Mouse (Mus musculus): ENCODE measurements at regions not wholly inside any gene's neighbourhood (a gene's known extent, or its start where the extent isn't known, plus 50 kb on each side); places are given as distances from the start of the nearest gene placed in this dataset.

DNA sequence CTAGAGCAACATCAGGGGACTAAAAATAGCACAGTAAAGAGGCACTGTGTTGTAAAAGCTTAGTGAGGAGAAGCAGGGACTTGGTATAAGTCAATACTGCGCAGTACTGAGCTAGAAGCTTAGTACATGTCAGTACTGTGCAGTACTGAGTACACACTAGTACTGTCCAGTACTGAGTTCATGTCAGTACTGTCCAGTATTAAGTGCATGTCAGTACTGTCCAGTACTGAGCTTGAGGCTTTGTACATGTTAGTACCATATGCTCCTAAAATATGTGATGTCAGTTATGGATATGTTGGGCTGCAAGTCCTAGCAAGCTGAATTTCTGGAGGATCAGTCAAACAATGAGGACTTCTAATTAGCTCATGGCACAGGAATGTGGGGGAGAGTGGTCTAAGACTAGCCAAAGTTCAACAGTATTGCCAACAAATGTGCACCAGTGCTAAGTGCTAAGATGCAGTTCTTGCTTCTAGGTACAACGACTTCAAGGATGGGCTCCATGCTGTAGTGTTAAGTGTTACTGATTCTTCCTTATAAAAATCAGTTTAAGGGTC is 147.5 kb downstream of the Bod1 start:
- peaks cover 3% of the 10 kb centered on the region for H3K27me3 ChIP-seq (ENCODE audit: insufficient read depth, low read length)
- no peak overlapping the region for H3K4me3 ChIP-seq (ENCODE audit: low read depth, low read length)
- no peaks in the 10 kb centered on the region for H3K4me1 ChIP-seq (ENCODE audit: insufficient read depth, low read depth, low read length)
- DNase-seq (ENCODE audit: low spot score) (no peak), ATAC-seq (ENCODE audit: extremely low read depth, insufficient number of reproducible peaks, low FRiP score, poor library complexity, severe bottlenecking) (no peak)
- H3K36me3 ChIP-seq (replicated peaks) = no peaks in the 10 kb centered on the region
- H3K9me3 ChIP-seq (replicated peaks) = no peaks in the 10 kb centered on the region
- TF ChIP-seq TAL1 (conservative IDR thresholded peaks at IDR 0.05; ENCODE audit: low read depth, low read length) (no peak), CTCF (IDR thresholded peaks at IDR 0.05; ENCODE audit: low read depth, low read length) (no peak), POLR2AphosphoS5 (IDR thresholded peaks at IDR 0.05; ENCODE audit: insufficient replicate concordance, low read depth, low read length) (no peak), GATA1 (IDR thresholded peaks at IDR 0.05; ENCODE audit: borderline replicate concordance, low read length) (no peak), GATA2 (IDR thresholded peaks at IDR 0.05; ENCODE audit: borderline replicate concordance, low read depth, low read length) (no peak)

GRCm38 (mm10) chr11:31522127-31522526 is 149.6 kb downstream of the Bod1 start:
- no peak for ATAC-seq (ENCODE audit: extremely low read depth, insufficient number of reproducible peaks, low FRiP score, poor library complexity, severe bottlenecking)
- no peak for DNase-seq (ENCODE audit: low spot score)
- TF ChIP-seq GATA1 (IDR thresholded peaks at IDR 0.05; ENCODE audit: borderline replicate concordance, low read length) (no peak), TAL1 (conservative IDR thresholded peaks at IDR 0.05; ENCODE audit: low read depth, low read length) (no peak), POLR2AphosphoS5 (IDR thresholded peaks at IDR 0.05; ENCODE audit: insufficient replicate concordance, low read depth, low read length) (no peak), GATA2 (IDR thresholded peaks at IDR 0.05; ENCODE audit: borderline replicate concordance, low read depth, low read length) (no peak), CTCF (IDR thresholded peaks at IDR 0.05; ENCODE audit: low read depth, low read length) (no peak)
- H3K4me1 ChIP-seq (ENCODE audit: insufficient read depth, low read depth, low read length) = no peaks in the 10 kb centered on the region
- no peak overlapping the region for H3K4me3 ChIP-seq (ENCODE audit: low read depth, low read length)
- H3K27me3 ChIP-seq (ENCODE audit: insufficient read depth, low read length) = peaks cover 3% of the 10 kb centered on the region
- no peaks in the 10 kb centered on the region for H3K9me3 ChIP-seq (replicated peaks)
- no peaks in the 10 kb centered on the region for H3K36me3 ChIP-seq (replicated peaks)

DNA sequence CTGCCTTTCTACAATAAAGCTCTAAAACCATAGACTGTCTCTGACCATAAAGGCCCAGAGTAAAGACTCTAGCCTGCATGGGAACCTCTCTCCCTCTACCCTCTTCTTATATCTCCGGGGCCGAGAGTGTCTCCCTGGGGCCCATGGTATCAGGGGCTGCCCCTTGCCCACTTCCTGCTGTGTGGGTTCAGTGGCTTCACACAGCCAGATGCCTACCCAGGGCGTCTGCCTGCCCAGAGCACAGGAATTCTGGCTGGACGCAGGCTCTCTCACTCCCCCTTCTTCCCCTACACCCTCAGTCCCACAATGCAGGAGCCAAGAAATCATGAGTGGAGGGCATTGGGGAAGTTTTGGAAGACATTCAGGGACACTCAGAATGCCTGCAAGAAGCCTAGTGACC is 150.8 kb downstream of the Bod1 start:
- no peaks in the 10 kb centered on the region for H3K9me3 ChIP-seq (replicated peaks)
- no peak for TF ChIP-seq GATA2 (IDR thresholded peaks at IDR 0.05; ENCODE audit: borderline replicate concordance, low read depth, low read length)
- no peak for TF ChIP-seq TAL1 (conservative IDR thresholded peaks at IDR 0.05; ENCODE audit: low read depth, low read length)
- H3K4me1 ChIP-seq (ENCODE audit: insufficient read depth, low read depth, low read length) = no peaks in the 10 kb centered on the region
- no peak overlapping the region for H3K4me3 ChIP-seq (ENCODE audit: low read depth, low read length)
- no peaks in the 10 kb centered on the region for H3K36me3 ChIP-seq (replicated peaks)
- ATAC-seq (ENCODE audit: extremely low read depth, insufficient number of reproducible peaks, low FRiP score, poor library complexity, severe bottlenecking) = no peak
- DNase-seq (ENCODE audit: low spot score) = no peak
- H3K27me3 ChIP-seq (ENCODE audit: insufficient read depth, low read length) = peaks cover 3% of the 10 kb centered on the region

- Histone ChIP-seq H3K9me3 (replicated peaks) (no peaks in the 10 kb centered on the region), H3K27me3 (ENCODE audit: insufficient read depth, low read length) (0 out of 2 replicates have a peak, but pooled peaks cover 2% of the 10 kb centered on the region), H3K36me3 (replicated peaks) (no peaks in the 10 kb centered on the region), H3K4me3 (ENCODE audit: low read depth, low read length) (no peak overlapping the region), H3K4me1 (ENCODE audit: insufficient read depth, low read depth, low read length) (no peaks in the 10 kb centered on the region)
- no peak for DNase-seq (ENCODE audit: low spot score)
- TF ChIP-seq CTCF (IDR thresholded peaks at IDR 0.05; ENCODE audit: low read depth, low read length) (no peak), GATA2 (IDR thresholded peaks at IDR 0.05; ENCODE audit: borderline replicate concordance, low read depth, low read length) (no peak), GATA1 (IDR thresholded peaks at IDR 0.05; ENCODE audit: borderline replicate concordance, low read length) (no peak), TAL1 (conservative IDR thresholded peaks at IDR 0.05; ENCODE audit: low read depth, low read length) (no peak), POLR2AphosphoS5 (IDR thresholded peaks at IDR 0.05; ENCODE audit: insufficient replicate concordance, low read depth, low read length) (no peak)
- ATAC-seq (ENCODE audit: extremely low read depth, insufficient number of reproducible peaks, low FRiP score, poor library complexity, severe bottlenecking) = no peak
Observed at GRCm38 (mm10) chr11:31503239-31503916, 133.5 kb upstream of the Stc2 start.

DNA sequence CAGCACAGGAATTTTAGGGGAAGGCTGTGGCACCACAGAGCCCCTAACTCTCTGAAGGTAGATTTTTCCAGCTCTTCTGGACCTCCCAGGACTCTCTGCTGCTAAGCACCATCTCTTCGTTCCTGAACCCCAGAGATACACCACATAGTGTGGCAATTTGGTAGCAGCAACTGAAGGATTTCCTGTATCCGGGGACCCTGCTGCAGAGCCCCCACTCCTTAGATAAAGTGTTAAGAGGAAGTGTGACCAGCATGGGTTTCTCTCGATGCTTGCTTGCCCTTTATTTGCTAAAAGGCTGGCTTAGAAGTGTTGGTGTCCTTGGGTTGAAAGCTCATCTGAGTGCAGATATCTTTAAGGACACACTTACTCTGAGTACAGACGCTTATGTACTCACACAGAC is 115.6 kb upstream of the Stc2 start:
- DNase-seq (ENCODE audit: low spot score) (no peak), ATAC-seq (ENCODE audit: extremely low read depth, insufficient number of reproducible peaks, low FRiP score, poor library complexity, severe bottlenecking) (no peak)
- Histone ChIP-seq H3K4me1 (ENCODE audit: insufficient read depth, low read depth, low read length) (no peaks in the 10 kb centered on the region), H3K4me3 (ENCODE audit: low read depth, low read length) (no peak overlapping the region), H3K36me3 (replicated peaks) (no peaks in the 10 kb centered on the region), H3K9me3 (replicated peaks) (no peaks in the 10 kb centered on the region), H3K27me3 (ENCODE audit: insufficient read depth, low read length) (no peaks in the 10 kb centered on the region)
- TF ChIP-seq CTCF (IDR thresholded peaks at IDR 0.05; ENCODE audit: low read depth, low read length) (no peak), GATA1 (IDR thresholded peaks at IDR 0.05; ENCODE audit: borderline replicate concordance, low read length) (no peak), GATA2 (IDR thresholded peaks at IDR 0.05; ENCODE audit: borderline replicate concordance, low read depth, low read length) (no peak)

DNA sequence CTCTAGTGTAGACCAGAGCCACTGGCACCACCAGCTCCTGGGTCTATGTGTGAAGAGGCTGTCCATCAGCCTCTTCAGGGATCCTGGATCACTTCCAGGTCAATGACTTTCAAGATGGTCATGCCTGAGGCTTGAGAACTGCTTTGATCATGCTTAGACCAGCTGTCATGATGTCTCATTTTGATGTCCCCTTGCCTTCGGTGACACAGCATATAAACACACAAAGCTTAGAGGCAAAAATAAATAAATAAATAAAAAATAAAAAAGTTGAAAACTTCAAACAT is 111.1 kb upstream of the Stc2 start:
- Histone ChIP-seq H3K9me3 (replicated peaks) (no peaks in the 10 kb centered on the region), H3K4me1 (ENCODE audit: insufficient read depth, low read depth, low read length) (no peaks in the 10 kb centered on the region), H3K36me3 (replicated peaks) (no peaks in the 10 kb centered on the region), H3K4me3 (ENCODE audit: low read depth, low read length) (no peak overlapping the region), H3K27me3 (ENCODE audit: insufficient read depth, low read length) (no peaks in the 10 kb centered on the region)
- TF ChIP-seq TAL1 (conservative IDR thresholded peaks at IDR 0.05; ENCODE audit: low read depth, low read length) (no peak), GATA2 (IDR thresholded peaks at IDR 0.05; ENCODE audit: borderline replicate concordance, low read depth, low read length) (no peak), POLR2AphosphoS5 (IDR thresholded peaks at IDR 0.05; ENCODE audit: insufficient replicate concordance, low read depth, low read length) (no peak), CTCF (IDR thresholded peaks at IDR 0.05; ENCODE audit: low read depth, low read length) (no peak), GATA1 (IDR thresholded peaks at IDR 0.05; ENCODE audit: borderline replicate concordance, low read length) (no peak)
- DNase-seq (ENCODE audit: low spot score) (no peak), ATAC-seq (ENCODE audit: extremely low read depth, insufficient number of reproducible peaks, low FRiP score, poor library complexity, severe bottlenecking) (no peak)

Measured in G1E (cell line).